Mouse (Mus musculus) kidney, embryonic 16.5 days (tissue): ENCODE results near the gene Tm9sf4. TPM values are rescaled to one million over a fixed set of nuclear protein-coding genes. Genes with fewer than 3 reads are reported as not detected.

Experiments
- ATAC-seq: fragments of 200-750 bp; cut with Nextera tagmentation; 2 replicates; pipeline ENCODE4 v1.8.0; 2017; ENCODE audit warnings: moderate TSS enrichment; ENCODE audit not compliant: low FRiP score, low TSS enrichment
- H3K27ac ChIP-seq: fragments of 300-500 bp; sonication (generic); 2 replicates; pipeline ENCODE4 v1.5.1; 2014; ENCODE audit warnings: low read length
- H3K27me3 ChIP-seq: fragments of 300-500 bp; sonication (generic); 2 replicates; pipeline ENCODE4 v1.6.1; 2014; ENCODE audit warnings: low read length, control low read depth, mixed read lengths; ENCODE audit not compliant: insufficient read depth
- H3K36me3 ChIP-seq: fragments of 300-500 bp; sonication (generic); 2 replicates; pipeline ENCODE4 v1.6.1; 2014; ENCODE audit warnings: low read length, control low read depth, mixed read lengths; ENCODE audit not compliant: insufficient read depth
- H3K4me1 ChIP-seq: fragments of 300-500 bp; sonication (generic); 2 replicates; pipeline ENCODE4 v1.6.1; 2014; ENCODE audit warnings: low read length, control low read depth, mixed read lengths; ENCODE audit not compliant: insufficient read depth
- H3K4me2 ChIP-seq: fragments of 300-500 bp; sonication (generic); replicated peaks from 2 replicates; pipeline ENCODE4 v1.6.1; 2014; ENCODE audit warnings: low read depth, low read length
- H3K4me3 ChIP-seq: fragments of 300-500 bp; sonication (generic); 2 replicates; pipeline ENCODE4 v1.5.1; 2014; ENCODE audit warnings: mild to moderate bottlenecking, low read length
- H3K9ac ChIP-seq: fragments of 300-500 bp; sonication (generic); replicated peaks from 2 replicates; pipeline ENCODE4 v1.6.1; 2014; ENCODE audit warnings: low read length
- H3K9me3 ChIP-seq: fragments of 300-500 bp; sonication (generic); 2 replicates; pipeline ENCODE4 v1.6.1; 2016; ENCODE audit warnings: low read length, control low read depth
- WGBS: fragments of 180-500 bp; shearing (Covaris S2); extraction: QIAGEN DNeasy Blood & Tissue Kit; methylation state at CpG from one replicate; pipeline ENCODE4 v1.1.7; 2014; 5-methylcytosine and 5-hydroxymethylcytosine counted together
- polyA plus RNA-seq: library from polyadenylated mRNA; unstranded; fragments of >200 nt; fragmentation: Nextera tagmentation; extraction: Ambion mirVana; gene quantifications from 2 replicates; pipeline ENCODE4 v1.2.1, GENCODE M21; 2015

Tm9sf4 gene
- polyA plus RNA-seq: 102 and 108 TPM in 2 replicates

DNA sequence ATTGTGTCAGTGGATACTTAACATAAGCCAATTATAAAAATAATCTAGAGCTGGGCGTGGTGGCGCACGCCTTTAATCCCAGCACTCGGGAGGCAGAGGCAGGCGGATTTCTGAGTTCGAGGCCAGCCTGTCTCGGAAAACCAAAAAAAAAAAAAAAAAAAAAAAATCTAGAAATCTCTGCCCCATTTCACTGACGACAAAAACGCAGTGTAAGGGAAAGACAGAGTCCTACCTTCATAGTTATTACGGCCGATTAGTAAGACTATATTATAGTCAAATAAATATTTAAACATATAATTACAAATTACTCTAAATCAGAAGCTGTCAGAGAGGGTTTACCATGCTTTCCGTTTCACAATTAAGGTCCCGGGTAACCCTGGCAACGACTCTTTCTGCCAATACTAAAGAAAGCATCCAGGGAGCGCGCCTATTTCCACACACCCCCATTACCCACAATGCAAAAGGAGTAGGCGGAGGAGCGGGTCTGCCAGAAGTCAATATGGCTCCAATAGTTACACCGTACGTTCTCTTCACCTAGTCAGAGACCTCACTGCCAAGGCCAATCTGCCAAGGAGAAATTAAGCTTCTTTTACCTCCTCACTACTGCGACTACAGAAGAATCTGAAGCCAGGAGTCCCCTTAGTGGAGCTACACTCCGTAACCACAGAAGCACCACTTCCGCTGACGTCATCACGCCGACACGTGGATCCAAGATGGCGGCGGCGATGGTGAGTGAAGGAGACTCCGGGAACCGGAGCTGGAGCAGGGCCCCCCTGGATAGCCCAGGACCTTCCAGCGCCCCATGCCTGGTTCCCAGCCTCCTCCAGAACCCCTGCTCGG is at the start of gene Tm9sf4:
TSS of gene Tm9sf4 (plus strand) at position 460 of the 840 bp plus-strand sequence.
- Histone ChIP-seq H3K9me3 (no peaks in the 10 kb centered on the region), H3K27ac (peak within 1 kb of the TSS; percentile 97), H3K4me1 (peaks cover 9% of the 10 kb centered on the region), H3K9ac (peak within 1 kb of the TSS; percentile 79), H3K4me2 (peak within 1 kb of the TSS; percentile 92), H3K36me3 (no peaks in the 10 kb centered on the region), H3K27me3 (no peaks in the 10 kb centered on the region), H3K4me3 (peak within 1 kb of the TSS; percentile 73)
- WGBS: 10% methylated on average over 34 of the region's 34 CpGs
- peak; percentile 90 for ATAC-seq

- no peak for ATAC-seq
- H3K4me2 ChIP-seq: no peak overlapping the region
Observed at GRCm38 (mm10) chr2:153115679-153116081, 45.4 kb upstream of the Tm9sf4 start.

DNA sequence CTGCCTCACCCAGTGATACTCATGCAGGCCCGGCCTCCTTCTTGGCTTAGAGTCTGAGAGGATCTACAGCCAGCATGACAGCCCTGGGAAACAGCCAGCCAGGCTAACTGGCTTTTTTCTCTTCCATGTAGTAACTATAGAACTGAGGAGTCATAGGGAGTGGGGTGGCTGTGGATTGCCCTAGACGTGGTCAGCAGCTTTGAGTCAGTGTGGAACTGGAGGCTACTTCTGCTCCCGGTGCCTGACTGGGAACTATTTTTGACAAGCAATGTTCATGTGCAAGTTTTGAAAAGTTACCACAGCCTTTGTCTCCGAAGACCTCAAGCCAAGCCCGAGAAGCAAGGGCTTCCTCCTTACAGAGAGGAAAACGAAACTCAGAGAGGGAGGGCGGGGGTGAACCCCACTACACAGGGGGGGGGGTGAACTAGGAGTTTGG is 44.0 kb upstream of the Tm9sf4 start:
- no peak overlapping the region for H3K4me2 ChIP-seq
- H3K27ac ChIP-seq: no peak overlapping the region
- H3K4me3 ChIP-seq: no peak overlapping the region
- no peaks in the 10 kb centered on the region; the same call in 1 of the 2 replicates for H3K27me3 ChIP-seq
- WGBS: 79% methylated on average over 7 of the region's 7 CpGs
- no peak overlapping the region for H3K9ac ChIP-seq
- H3K4me1 ChIP-seq: no peaks in the 10 kb centered on the region
- H3K36me3 ChIP-seq: no peaks in the 10 kb centered on the region
- ATAC-seq: no peak
- no peaks in the 10 kb centered on the region for H3K9me3 ChIP-seq

More at GRCm38 (mm10) chr2:153115679-153116081, 45.4 kb upstream of the Tm9sf4 start:
- WGBS: 69% methylated on average over 4 of the region's 4 CpGs
- Histone ChIP-seq H3K9me3 (no peaks in the 10 kb centered on the region), H3K27me3 (peaks cover 2% of the 10 kb centered on the region), H3K27ac (no peak overlapping the region), H3K4me3 (no peak overlapping the region), H3K9ac (no peak overlapping the region), H3K36me3 (no peaks in the 10 kb centered on the region), H3K4me1 (no peaks in the 10 kb centered on the region)

DNA sequence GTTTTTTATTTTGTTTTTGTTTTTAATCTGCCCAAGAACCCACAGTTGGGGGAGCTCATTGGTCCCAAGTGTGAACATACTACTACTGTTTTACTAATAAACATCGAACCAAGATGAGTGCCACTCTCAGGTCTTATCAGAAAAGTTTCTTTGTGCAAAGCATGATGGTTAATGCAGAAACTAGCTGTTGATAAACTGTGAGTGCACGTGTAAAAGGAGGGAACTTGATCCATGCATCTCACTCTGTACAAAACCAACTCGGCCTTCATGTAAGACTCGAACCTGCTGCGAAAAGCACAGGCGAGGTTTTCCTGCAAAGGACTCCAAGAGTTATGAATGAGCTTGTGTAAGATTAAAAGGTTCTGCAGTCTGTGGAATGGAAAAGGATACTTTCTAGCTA is 41.6 kb upstream of the Tm9sf4 start:
- WGBS: 89% methylated on average over 6 of the region's 6 CpGs
- Histone ChIP-seq H3K27me3 (no peaks in the 10 kb centered on the region), H3K36me3 (no peaks in the 10 kb centered on the region), H3K4me3 (no peak overlapping the region), H3K27ac (no peak overlapping the region), H3K4me1 (no peaks in the 10 kb centered on the region), H3K4me2 (no peak overlapping the region), H3K9me3 (no peaks in the 10 kb centered on the region), H3K9ac (no peak overlapping the region)
- ATAC-seq: no peak

GRCm38 (mm10) chr2:153120126-153120525 is 41.0 kb upstream of the Tm9sf4 start:
- H3K36me3 ChIP-seq: no peaks in the 10 kb centered on the region
- H3K9me3 ChIP-seq: no peaks in the 10 kb centered on the region
- H3K4me2 ChIP-seq: no peak overlapping the region
- H3K4me1 ChIP-seq: no peaks in the 10 kb centered on the region
- WGBS: 73% methylated on average over 8 of the region's 8 CpGs
- H3K27ac ChIP-seq: no peak overlapping the region
- no peaks in the 10 kb centered on the region for H3K27me3 ChIP-seq
- ATAC-seq: no peak
- H3K9ac ChIP-seq: no peak overlapping the region
- H3K4me3 ChIP-seq: no peak overlapping the region

GRCm38 (mm10) chr2:153121821-153122615 is 39.1 kb upstream of the Tm9sf4 start:
- 66% methylated on average over 8 of the region's 8 CpGs for WGBS

DNA sequence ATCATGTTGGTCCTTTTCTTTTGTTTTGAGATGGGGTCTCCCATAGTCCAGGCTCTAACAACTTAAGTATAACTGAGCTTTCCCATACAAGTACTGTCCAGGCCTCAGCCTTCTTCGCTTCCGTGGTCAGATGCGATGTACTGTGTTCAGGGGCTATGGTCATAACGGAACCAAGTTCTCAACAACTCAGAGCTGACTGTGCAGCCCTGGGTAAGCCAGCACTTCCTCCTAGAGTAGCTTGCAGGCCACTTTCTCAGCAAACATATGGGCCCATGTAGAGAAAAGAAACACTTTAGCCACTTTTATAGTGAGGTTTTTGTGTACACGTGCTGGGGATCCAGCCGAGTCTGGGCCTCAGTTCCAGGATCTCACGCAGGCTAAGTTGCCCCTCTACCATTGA is 38.4 kb upstream of the Tm9sf4 start:
- Histone ChIP-seq H3K4me3 (no peak overlapping the region), H3K9ac (no peak overlapping the region), H3K27me3 (no peaks in the 10 kb centered on the region), H3K27ac (no peak overlapping the region), H3K4me2 (no peak overlapping the region), H3K9me3 (no peaks in the 10 kb centered on the region), H3K4me1 (no peaks in the 10 kb centered on the region), H3K36me3 (no peaks in the 10 kb centered on the region)
- 88% methylated on average over 7 of the region's 7 CpGs for WGBS
- no peak for ATAC-seq

More at GRCm38 (mm10) chr2:153121821-153122615, 39.1 kb upstream of the Tm9sf4 start:
- Histone ChIP-seq H3K4me2 (no peak overlapping the region), H3K27ac (no peak overlapping the region), H3K9ac (no peak overlapping the region), H3K4me3 (no peak overlapping the region), H3K36me3 (no peaks in the 10 kb centered on the region), H3K27me3 (no peaks in the 10 kb centered on the region), H3K4me1 (no peaks in the 10 kb centered on the region), H3K9me3 (no peaks in the 10 kb centered on the region)
- ATAC-seq: no peak

GRCm38 (mm10) chr2:153125875-153126274 is 35.2 kb upstream of the Tm9sf4 start:
- 46% methylated on average over 5 of the region's 5 CpGs for whole genome bisulfite sequencing
- Histone ChIP-seq H3K27me3 (no peaks in the 10 kb centered on the region), H3K9ac (no peak overlapping the region), H3K27ac (no peak overlapping the region), H3K9me3 (no peaks in the 10 kb centered on the region), H3K4me2 (no peak overlapping the region), H3K4me3 (no peak overlapping the region), H3K4me1 (no peaks in the 10 kb centered on the region), H3K36me3 (no peaks in the 10 kb centered on the region)
- ATAC-seq: no peak

GRCm38 (mm10) chr2:153131019-153131418 is 30.1 kb upstream of the Tm9sf4 start:
- H3K27ac ChIP-seq: no peak overlapping the region
- H3K4me1 ChIP-seq: no peaks in the 10 kb centered on the region
- no peak overlapping the region for H3K4me2 ChIP-seq
- no peaks in the 10 kb centered on the region for H3K9me3 ChIP-seq
- no peaks in the 10 kb centered on the region for H3K27me3 ChIP-seq
- H3K9ac ChIP-seq: no peak overlapping the region
- 27% methylated on average over 6 of the region's 6 CpGs for WGBS
- ATAC-seq: no peak
- H3K4me3 ChIP-seq: no peak overlapping the region
- no peaks in the 10 kb centered on the region for H3K36me3 ChIP-seq
